Mouse (Mus musculus): ENCODE results near the gene Cgnl1.

Gene Cgnl1

GRCm38 (mm10) chr9:71709199-71709598, 62.2 kb downstream of the Cgnl1 start:
- DNase-seq: peak; percentile 93

- no peak for DNase-seq
Observed at GRCm38 (mm10) chr9:71707989-71708388, 63.4 kb downstream of the Cgnl1 start.

GRCm38 (mm10) chr9:71704332-71705014, 66.9 kb downstream of the Cgnl1 start:
- peak; percentile 91 for DNase-seq

GRCm38 (mm10) chr9:71699087-71699486, 72.3 kb downstream of the Cgnl1 start:
- DNase-seq: no peak

GRCm38 (mm10) chr9:71698116-71698515, 73.3 kb downstream of the Cgnl1 start:
- no peak for DNase-seq

GRCm38 (mm10) chr9:71697189-71697588, 74.2 kb downstream of the Cgnl1 start:
- no peak for DNase-seq

GRCm38 (mm10) chr9:71696762-71697161, 74.6 kb downstream of the Cgnl1 start:
- peak; percentile 96 for DNase-seq

GRCm38 (mm10) chr9:71695133-71695532, 76.3 kb downstream of the Cgnl1 start:
- DNase-seq: no peak

GRCm38 (mm10) chr9:71694223-71694622, 77.2 kb downstream of the Cgnl1 start:
- no peak for DNase-seq

- no peak for DNase-seq
Observed at GRCm38 (mm10) chr9:71693771-71694170, 77.6 kb downstream of the Cgnl1 start.

GRCm38 (mm10) chr9:71692165-71692564, 79.2 kb downstream of the Cgnl1 start:
- DNase-seq: no peak

GRCm38 (mm10) chr9:71689369-71690073, 81.9 kb downstream of the Cgnl1 start:
- no peak for DNase-seq

- peak; percentile 95 for DNase-seq
Observed at GRCm38 (mm10) chr9:71686463-71686862, 84.9 kb downstream of the Cgnl1 start.

GRCm38 (mm10) chr9:71684772-71685171, 86.6 kb downstream of the Cgnl1 start:
- no peak for DNase-seq

- no peak for DNase-seq
Observed at GRCm38 (mm10) chr9:71680381-71680780, 91.0 kb downstream of the Cgnl1 start.

- DNase-seq: peak; percentile 95
Observed at GRCm38 (mm10) chr9:71679103-71679815, 92.1 kb downstream of the Cgnl1 start.

- DNase-seq: peak; percentile 93
Observed at GRCm38 (mm10) chr9:71676988-71677688, 94.3 kb downstream of the Cgnl1 start.

- no peak for DNase-seq
Observed at GRCm38 (mm10) chr9:71675799-71676414, 95.5 kb downstream of the Cgnl1 start.

GRCm38 (mm10) chr9:71675216-71675615, 96.2 kb downstream of the Cgnl1 start:
- no peak for DNase-seq

GRCm38 (mm10) chr9:71674476-71674875, 96.9 kb downstream of the Cgnl1 start:
- DNase-seq: no peak

GRCm38 (mm10) chr9:71672495-71672894, 98.9 kb downstream of the Cgnl1 start:
- DNase-seq: no peak

GRCm38 (mm10) chr9:71670677-71671076, 100.7 kb downstream of the Cgnl1 start:
- no peak for DNase-seq

- peak; percentile 98 for DNase-seq
Observed at GRCm38 (mm10) chr9:71667616-71668015, 103.8 kb downstream of the Cgnl1 start.
